Mouse (Mus musculus) ovary, postnatal 36 days (tissue): ENCODE data around the gene Rnf157.
"Not testable (repeated sequence)": the region's sequence is repeated elsewhere in the genome, so short reads cannot be mapped to it uniquely, and the experiment has no call there.

Experiments used
- DNase-seq: peaks from one replicate; pipeline ENCODE4 v3.0.0; 2022; ENCODE audit warnings: low spot score, mixed read lengths

Gene Rnf157

GRCm38 (mm10) chr11:116379530-116379929, 33.3 kb downstream of the Rnf157 start:
- DNase-seq: no peak

- DNase-seq: no peak
Measured at GRCm38 (mm10) chr11:116376945-116377661, 35.7 kb downstream of the Rnf157 start.

- no peak for DNase-seq
Measured at GRCm38 (mm10) chr11:116371894-116372450, 40.9 kb downstream of the Rnf157 start.

GRCm38 (mm10) chr11:116369633-116370032, 43.2 kb downstream of the Rnf157 start:
- DNase-seq: no peak

- DNase-seq: no peak
Measured at GRCm38 (mm10) chr11:116369051-116369450, 43.8 kb downstream of the Rnf157 start.

GRCm38 (mm10) chr11:116368116-116368515, 44.7 kb downstream of the Rnf157 start:
- DNase-seq: peak; percentile 82

GRCm38 (mm10) chr11:116366647-116367046, 46.2 kb downstream of the Rnf157 start:
- no peak for DNase-seq

GRCm38 (mm10) chr11:116366124-116366523, 46.7 kb downstream of the Rnf157 start:
- DNase-seq: no peak

- no peak for DNase-seq
Measured at GRCm38 (mm10) chr11:116365432-116365831, 47.4 kb downstream of the Rnf157 start.

- DNase-seq: no peak
Measured at GRCm38 (mm10) chr11:116362015-116362414, 50.8 kb downstream of the Rnf157 start.

GRCm38 (mm10) chr11:116360915-116361314, 51.9 kb downstream of the Rnf157 start:
- not testable (repeated sequence) for DNase-seq

- no peak for DNase-seq
Measured at GRCm38 (mm10) chr11:116359652-116360051, 53.2 kb downstream of the Rnf157 start.

- no peak for DNase-seq
Measured at GRCm38 (mm10) chr11:116358926-116359637, 53.8 kb downstream of the Rnf157 start.

- no peak for DNase-seq
Measured at GRCm38 (mm10) chr11:116354521-116354920, 58.3 kb downstream of the Rnf157 start.

- DNase-seq: no peak
Measured at GRCm38 (mm10) chr11:116353535-116353934, 59.3 kb downstream of the Rnf157 start.

GRCm38 (mm10) chr11:116351294-116351693, 61.5 kb downstream of the Rnf157 start:
- DNase-seq: no peak

GRCm38 (mm10) chr11:116347955-116348354, 64.9 kb downstream of the Rnf157 start:
- DNase-seq: no peak

- no peak for DNase-seq
Measured at GRCm38 (mm10) chr11:116347012-116347411, 65.8 kb downstream of the Rnf157 start.

GRCm38 (mm10) chr11:116342069-116342791, 70.6 kb downstream of the Rnf157 start:
- DNase-seq: no peak

- no peak for DNase-seq
Measured at GRCm38 (mm10) chr11:116337531-116337930, 75.3 kb downstream of the Rnf157 start.

GRCm38 (mm10) chr11:116337000-116337399, 75.8 kb downstream of the Rnf157 start:
- no peak for DNase-seq

GRCm38 (mm10) chr11:116336393-116336792, 76.4 kb downstream of the Rnf157 start:
- no peak for DNase-seq
